Mouse (Mus musculus) cerebellum, postnatal 4 days (tissue): ENCODE data around the gene Myo3b.
"Not testable (repeated sequence)": the region's sequence is repeated elsewhere in the genome, so short reads cannot be mapped to it uniquely, and the experiment has no call there.

ENCODE experiments used
- DNase-seq, 2 experiments: peaks; one replicate each; pipeline ENCODE4 v3.0.0; 2022; ENCODE audit warnings: low spot score in 2 of 2, mixed read lengths in 1 of 2

Gene Myo3b

GRCm38 (mm10) chr2:70038752-70039151 is at the start of gene Myo3b:
Myo3b (plus strand) TSS chr2:70039126.
- no peak for DNase-seq

- no peak for DNase-seq
These were observed 49.7 kb upstream of the Myo3b start for GRCm38 (mm10) chr2:69989224-69989623.

- no peak for DNase-seq
These were observed 48.3 kb upstream of the Myo3b start for GRCm38 (mm10) chr2:69990647-69991046.

GRCm38 (mm10) chr2:69994082-69994736 is 44.7 kb upstream of the Myo3b start:
- not testable (repeated sequence) for DNase-seq

GRCm38 (mm10) chr2:69994779-69995178 is 44.1 kb upstream of the Myo3b start:
- DNase-seq: no peak

GRCm38 (mm10) chr2:69999097-69999770 is 39.7 kb upstream of the Myo3b start:
- DNase-seq: peak in 1 of 2 experiments; percentile 6

GRCm38 (mm10) chr2:70000316-70000715 is 38.6 kb upstream of the Myo3b start:
- DNase-seq: peak in 1 of 2 experiments; percentile 10

DNA sequence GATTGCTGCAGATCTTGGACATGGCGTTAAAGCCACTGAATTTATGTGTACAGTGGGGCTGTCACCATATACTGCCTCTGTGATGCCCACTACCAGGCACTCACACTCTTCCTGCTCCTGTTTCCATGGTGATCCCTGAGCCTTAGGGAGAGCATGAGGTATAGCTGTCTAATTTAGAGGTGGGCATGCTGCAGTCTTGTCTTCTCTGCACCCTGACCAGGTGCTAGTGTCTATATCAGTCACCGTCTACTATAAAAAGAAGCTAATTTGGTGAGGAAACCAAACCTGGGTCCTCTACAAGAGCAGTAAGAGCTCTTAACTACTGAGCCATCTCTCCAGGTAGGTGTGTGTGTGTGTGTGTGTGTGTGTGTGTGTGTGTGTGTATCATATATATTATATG is 32.4 kb upstream of the Myo3b start:
- DNase-seq: no peak

- DNase-seq: no peak
These were observed 26.0 kb upstream of the Myo3b start for GRCm38 (mm10) chr2:70012941-70013340.

GRCm38 (mm10) chr2:70018236-70018635 is 20.7 kb upstream of the Myo3b start:
- no peak for DNase-seq

DNA sequence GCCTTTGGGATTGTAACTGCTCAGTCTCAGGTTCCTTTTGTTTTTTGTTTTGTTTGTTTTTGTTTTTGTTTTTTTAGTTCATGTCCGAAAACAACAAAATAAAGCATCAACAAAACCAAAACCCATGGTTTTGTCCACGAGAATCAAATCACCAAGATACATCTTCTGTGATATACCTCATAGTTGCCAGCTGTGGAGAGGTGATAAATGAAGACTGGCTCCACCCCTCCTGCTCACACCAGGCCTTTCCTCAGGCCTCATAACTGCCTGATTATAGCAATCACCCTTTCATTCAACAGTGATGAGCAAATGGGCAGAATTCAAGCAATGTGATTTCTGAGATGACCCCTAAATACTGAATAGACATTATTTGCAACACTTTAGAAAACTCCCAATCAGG is 14.5 kb upstream of the Myo3b start:
- no peak for DNase-seq

- no peak for DNase-seq
These were observed 13.2 kb upstream of the Myo3b start for GRCm38 (mm10) chr2:70025711-70026110.

- no peak for DNase-seq
These were observed 7.5 kb upstream of the Myo3b start for GRCm38 (mm10) chr2:70031472-70031871.

GRCm38 (mm10) chr2:70034895-70035294 is 4.0 kb upstream of the Myo3b start:
- DNase-seq: no peak

- DNase-seq: no peak
These were observed 3.6 kb upstream of the Myo3b start for GRCm38 (mm10) chr2:70035358-70035757.

DNA sequence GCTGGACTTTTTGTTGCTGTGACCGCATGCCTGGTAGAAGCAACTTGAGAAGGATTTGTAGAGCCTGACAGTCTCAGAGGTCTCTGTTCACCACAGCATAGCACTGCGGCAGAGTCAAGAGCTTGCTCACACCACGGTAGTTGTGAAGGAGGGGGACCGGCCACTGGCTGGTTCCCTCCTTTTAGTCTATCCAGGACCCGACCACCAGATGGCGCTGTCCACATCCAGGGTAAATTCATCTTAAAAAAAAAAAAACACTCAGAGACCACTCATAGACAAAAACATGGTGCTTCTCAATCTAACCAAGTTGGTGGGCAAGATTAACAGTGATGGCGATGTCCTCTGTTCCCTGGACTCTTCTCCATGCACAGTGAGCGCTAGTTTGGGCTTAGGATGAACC is 1.7 kb upstream of the Myo3b start:
- no peak for DNase-seq

- no peak for DNase-seq
These were observed 5.5 kb downstream of the Myo3b start for GRCm38 (mm10) chr2:70044466-70044865.

- DNase-seq: no peak
These were observed 8.9 kb downstream of the Myo3b start for GRCm38 (mm10) chr2:70047868-70048267.

DNA sequence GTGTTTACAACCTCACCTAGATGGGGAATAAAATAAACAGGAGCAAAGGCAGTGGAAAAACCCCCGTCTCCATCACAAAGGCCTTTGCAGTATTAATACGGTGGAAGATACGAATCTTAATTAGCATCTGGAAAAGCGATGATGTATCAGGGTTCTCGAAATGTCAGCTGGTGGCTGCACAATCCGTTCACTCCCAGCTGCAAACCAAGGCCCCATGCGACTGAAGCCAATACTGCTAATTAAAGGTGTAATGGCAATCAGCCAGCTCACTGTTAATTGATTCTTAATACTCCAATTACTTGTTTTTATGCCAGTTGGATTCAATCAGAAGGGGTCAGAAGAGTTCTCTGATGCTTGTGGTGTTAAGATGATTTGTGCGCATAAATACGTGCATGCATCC is 14.9 kb downstream of the Myo3b start:
- DNase-seq: no peak

DNA sequence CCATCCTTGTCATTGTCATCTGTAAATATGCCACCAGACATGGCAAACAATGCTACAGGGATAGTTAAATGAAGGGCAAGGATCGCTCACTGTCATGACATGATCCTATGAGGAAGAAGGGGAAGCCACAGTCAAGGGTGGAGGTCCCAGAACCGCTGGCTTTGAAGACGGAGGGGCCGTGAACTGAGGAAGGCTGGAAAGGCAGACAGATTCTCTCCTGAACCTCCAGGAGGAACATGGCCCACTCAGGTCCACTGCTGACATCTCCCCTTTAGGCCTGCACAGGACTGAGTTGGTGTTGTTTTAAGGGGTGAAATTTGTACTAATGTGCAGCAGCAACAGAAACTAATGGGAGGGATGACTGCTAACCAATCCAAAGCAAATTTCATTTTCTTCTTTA is 19.3 kb downstream of the Myo3b start:
- DNase-seq: no peak

DNA sequence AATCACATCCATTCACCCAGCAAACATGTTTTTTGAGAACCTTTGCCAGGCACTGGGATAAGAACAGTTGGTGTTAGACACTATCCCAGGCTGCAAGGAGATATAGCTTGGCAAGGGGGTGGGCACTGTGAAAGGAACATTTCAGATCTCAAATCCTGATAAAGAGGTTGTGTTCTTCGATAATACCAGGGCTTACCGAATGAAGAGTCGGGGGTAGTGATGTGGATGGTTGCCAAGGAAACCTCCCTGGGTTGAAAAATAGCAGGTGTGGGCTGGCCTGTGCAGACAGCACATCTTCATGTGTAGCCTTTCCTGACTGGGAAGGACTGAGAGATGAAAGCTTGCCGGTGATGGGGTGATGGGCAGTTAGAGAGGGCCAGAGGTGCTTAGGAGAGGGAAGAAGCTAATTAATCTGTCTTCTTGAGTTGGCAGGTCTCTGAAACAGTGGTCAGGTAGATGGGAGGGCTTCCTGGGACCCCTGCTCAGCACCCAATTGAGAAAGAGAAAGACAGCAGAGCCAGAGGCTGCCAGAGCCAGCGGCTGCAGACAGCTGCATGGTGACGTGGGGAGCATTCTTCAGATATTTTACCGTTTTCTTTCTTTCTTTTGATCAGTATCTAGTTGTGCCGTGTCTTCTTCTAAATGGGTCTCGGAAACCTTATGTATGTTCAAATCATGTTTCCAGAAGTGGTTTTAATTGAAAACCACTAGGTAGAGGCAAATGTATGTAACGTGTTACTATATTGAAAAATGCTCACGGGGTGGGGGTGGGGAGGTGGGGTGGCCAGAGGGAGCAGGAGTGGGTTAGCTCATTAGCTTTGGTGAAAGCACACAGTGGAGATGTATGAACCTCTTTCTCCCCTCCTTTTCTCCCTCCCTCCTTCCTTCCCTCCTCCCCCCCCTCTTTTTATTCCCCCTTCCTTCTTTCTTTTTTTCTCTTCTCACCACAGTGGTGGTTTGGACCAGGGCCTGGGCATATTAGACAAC is 21.7 kb downstream of the Myo3b start:
- no peak for DNase-seq

GRCm38 (mm10) chr2:70065116-70065515 is 26.2 kb downstream of the Myo3b start:
- no peak for DNase-seq
